Mouse (Mus musculus): Measurements from ENCODE around the gene Pgd. TPM values are rescaled to one million over a fixed set of nuclear protein-coding genes. Genes with fewer than 3 reads are reported as not detected.
"Not testable (repeated sequence)": the region's sequence is repeated elsewhere in the genome, so short reads cannot be mapped to it uniquely, and the experiment has no call there.

Pgd gene
- polyA plus RNA-seq, 1 experiment from 2014 or later: 73.5 TPM

GRCm38 (mm10) chr4:149136116-149136850 lies 30.3 kb downstream of the Pgd start:
- 69% methylated on average over 18 of the region's 18 CpGs for WGBS (ENCODE audit: insufficient replicate concordance)
- Histone ChIP-seq H3K9ac (peak overlapping the region; percentile 76), H3K36me3 (replicated peaks) (no peaks in the 10 kb centered on the region), H3K27me3 (no peaks in the 10 kb centered on the region), H3K9me3 (replicated peaks) (no peaks in the 10 kb centered on the region), H3K4me1 (replicated peaks) (peaks cover 19% of the 10 kb centered on the region), H3K4me2 (peak overlapping the region; percentile 90), H3K4me3 (replicated peaks) (peak overlapping the region; percentile 81), H3K27ac (replicated peaks) (peak overlapping the region; percentile 87)
- ATAC-seq (ENCODE audit: insufficient read depth): no peak

DNA sequence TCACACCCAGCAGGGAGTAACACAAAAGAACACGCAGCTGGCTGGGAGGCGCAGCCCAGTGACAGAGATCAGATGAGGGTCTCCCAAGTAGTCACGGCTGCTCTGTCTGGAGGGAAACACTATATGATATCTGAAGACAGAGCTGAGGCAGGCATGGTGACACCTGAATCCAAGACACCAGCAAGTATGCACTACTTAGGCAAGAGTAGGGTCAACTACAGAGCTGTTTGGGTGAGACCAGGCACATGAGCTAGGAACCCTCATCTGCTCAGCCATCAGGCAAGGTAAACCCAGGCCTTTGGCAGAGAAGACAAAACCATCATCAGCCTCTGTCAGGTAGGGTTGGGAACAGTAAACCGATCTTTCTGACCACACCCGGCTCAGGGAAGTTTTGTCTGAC lies 33.2 kb downstream of the Pgd start:
- H3K4me1 ChIP-seq (replicated peaks): peaks cover 22% of the 10 kb centered on the region
- ATAC-seq (ENCODE audit: insufficient read depth): no peak
- peaks cover 2% of the 10 kb centered on the region; the same call in 1 of the 2 replicates for H3K36me3 ChIP-seq (replicated peaks)
- H3K27ac ChIP-seq (replicated peaks): 0 out of 2 replicates have a peak overlapping the region, but pooled peaks have one; percentile 5
- no peak overlapping the region for H3K9ac ChIP-seq
- H3K9me3 ChIP-seq (replicated peaks): no peaks in the 10 kb centered on the region
- H3K27me3 ChIP-seq: no peaks in the 10 kb centered on the region
- WGBS (ENCODE audit: insufficient replicate concordance): 72% methylated on average over 5 of the region's 5 CpGs
- H3K4me2 ChIP-seq: no peak overlapping the region
- H3K4me3 ChIP-seq (replicated peaks): no peak overlapping the region

DNA sequence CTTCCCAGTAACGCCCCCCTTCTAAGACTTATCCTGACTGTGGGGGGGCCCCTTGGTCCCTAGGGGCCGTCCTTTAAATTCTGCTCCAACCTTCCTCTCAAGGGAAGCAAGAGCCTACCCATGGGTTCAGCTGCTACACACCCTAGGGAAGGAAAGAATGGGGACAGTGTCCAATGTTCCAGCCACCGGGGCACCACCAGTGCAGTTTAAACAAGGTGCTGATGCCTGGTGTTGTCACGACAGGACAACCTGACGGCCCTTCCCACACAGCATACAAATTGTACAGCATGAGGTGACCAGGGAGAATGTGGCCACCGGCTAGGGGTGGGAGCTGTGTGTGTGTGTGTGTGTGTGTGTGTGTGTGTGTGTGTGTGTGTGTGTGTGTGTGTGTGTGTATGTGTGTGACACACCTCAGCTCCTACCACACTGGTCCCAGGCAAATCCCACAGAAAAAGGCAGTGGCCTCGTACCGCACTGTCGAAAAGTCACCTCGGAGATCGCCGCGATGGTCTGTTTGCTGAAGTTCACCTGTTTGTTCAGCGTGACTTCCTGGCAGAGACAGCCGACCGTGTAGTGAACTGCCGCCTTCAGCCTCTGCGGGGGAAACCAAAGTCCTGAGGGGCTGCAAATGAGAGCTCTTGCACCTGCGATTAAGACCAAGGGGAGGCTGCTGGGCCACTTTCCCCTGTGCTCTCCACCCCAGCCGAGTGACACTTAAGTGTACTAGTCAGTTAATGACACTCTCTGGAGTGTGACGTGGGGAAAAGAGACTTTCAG lies 34.6 kb downstream of the Pgd start:
- ATAC-seq (ENCODE audit: insufficient read depth): peak; percentile 19; the same call in 1 of the 2 replicates

GRCm38 (mm10) chr4:149131021-149131752 lies 35.4 kb downstream of the Pgd start:
- Histone ChIP-seq H3K4me1 (replicated peaks) (peaks cover 10% of the 10 kb centered on the region), H3K4me2 (no peak overlapping the region), H3K27ac (replicated peaks) (no peak overlapping the region), H3K4me3 (replicated peaks) (no peak overlapping the region), H3K9ac (no peak overlapping the region), H3K36me3 (replicated peaks) (peaks cover 2% of the 10 kb centered on the region; the same call in 1 of the 2 replicates), H3K9me3 (replicated peaks) (no peaks in the 10 kb centered on the region), H3K27me3 (no peaks in the 10 kb centered on the region)
- no peak for ATAC-seq (ENCODE audit: insufficient read depth)
- 88% methylated on average over 23 of the region's 23 CpGs for WGBS (ENCODE audit: insufficient replicate concordance)

More for the DNA sequence above, 34.6 kb downstream of the Pgd start:
- Histone ChIP-seq H3K4me1 (replicated peaks) (peaks cover 18% of the 10 kb centered on the region), H3K9me3 (replicated peaks) (no peaks in the 10 kb centered on the region), H3K9ac (no peak overlapping the region), H3K4me3 (replicated peaks) (no peak overlapping the region), H3K4me2 (no peak overlapping the region), H3K27ac (replicated peaks) (peak overlapping the region; percentile 38; the same call in 1 of the 2 replicates), H3K27me3 (no peaks in the 10 kb centered on the region), H3K36me3 (replicated peaks) (peaks cover 2% of the 10 kb centered on the region; the same call in 1 of the 2 replicates)
- WGBS (ENCODE audit: insufficient replicate concordance): 76% methylated on average over 21 of the region's 21 CpGs

DNA sequence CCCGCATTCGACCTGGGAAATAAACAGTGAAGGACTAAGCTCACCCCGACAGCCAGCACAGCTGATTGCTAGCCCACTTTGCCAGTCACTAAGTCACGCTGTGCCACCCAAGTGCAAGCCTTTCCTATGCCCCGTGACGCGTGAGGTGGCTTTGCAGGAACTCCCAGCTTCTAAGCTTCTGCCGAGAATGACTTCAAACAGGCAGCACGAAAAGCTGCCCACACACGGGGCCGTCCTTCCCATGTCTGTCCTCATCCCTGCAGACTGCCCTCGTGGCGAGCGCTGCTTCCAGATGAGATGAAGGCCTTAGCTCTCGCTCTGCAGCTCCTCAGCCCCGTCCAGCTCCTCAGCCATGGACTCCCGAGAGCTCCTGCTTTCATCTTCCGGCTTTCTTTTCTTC lies 38.1 kb downstream of the Pgd start:
- Histone ChIP-seq H3K27ac (replicated peaks) (no peak overlapping the region), H3K4me2 (no peak overlapping the region), H3K36me3 (replicated peaks) (peaks cover 2% of the 10 kb centered on the region; the same call in 1 of the 2 replicates), H3K9me3 (replicated peaks) (no peaks in the 10 kb centered on the region), H3K4me3 (replicated peaks) (no peak overlapping the region), H3K4me1 (replicated peaks) (peaks cover 9% of the 10 kb centered on the region; the same call in 1 of the 2 replicates), H3K9ac (no peak overlapping the region), H3K27me3 (no peaks in the 10 kb centered on the region)
- 78% methylated on average over 18 of the region's 18 CpGs for WGBS (ENCODE audit: insufficient replicate concordance)
- no peak for ATAC-seq (ENCODE audit: insufficient read depth)

DNA sequence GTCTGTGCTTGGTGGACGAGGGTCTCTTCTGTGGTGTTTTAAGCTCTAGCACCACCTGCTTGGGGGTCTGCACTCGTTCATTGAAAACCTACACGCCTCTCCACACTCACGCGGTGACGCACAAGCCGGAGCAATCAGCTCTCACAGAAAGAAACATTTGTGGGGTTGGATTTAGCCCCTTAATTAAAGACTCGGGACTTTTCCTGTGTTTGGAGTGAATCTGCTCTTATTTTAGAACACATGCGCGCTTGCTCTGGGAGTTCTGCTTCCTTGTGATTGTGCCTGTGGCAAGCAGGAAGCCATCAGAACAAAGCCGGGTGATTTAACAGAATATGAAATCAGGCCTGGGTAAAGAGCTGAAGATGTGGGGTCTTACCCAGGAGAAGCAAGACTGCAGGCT lies 39.9 kb downstream of the Pgd start, which contains the start of gene Cort:
Gene Cort (minus strand): TSS at position 101 of the 400 bp plus-strand sequence.
- ATAC-seq (ENCODE audit: insufficient read depth): no peak
- Histone ChIP-seq H3K36me3 (replicated peaks) (peaks cover 2% of the 10 kb centered on the region; the same call in 1 of the 2 replicates), H3K27ac (replicated peaks) (no peak within 1 kb of the TSS), H3K27me3 (no peaks in the 10 kb centered on the region), H3K4me1 (replicated peaks) (0 out of 2 replicates have a peak, but pooled peaks cover 4% of the 10 kb centered on the region), H3K4me3 (replicated peaks) (no peak within 1 kb of the TSS), H3K9me3 (replicated peaks) (no peaks in the 10 kb centered on the region), H3K9ac (no peak within 1 kb of the TSS), H3K4me2 (no peak within 1 kb of the TSS)
- WGBS (ENCODE audit: insufficient replicate concordance): 73% methylated on average over 11 of the region's 11 CpGs

- Histone ChIP-seq H3K4me1 (replicated peaks) (0 out of 2 replicates have a peak, but pooled peaks cover 4% of the 10 kb centered on the region), H3K4me3 (replicated peaks) (no peak overlapping the region), H3K9ac (no peak overlapping the region), H3K9me3 (replicated peaks) (no peaks in the 10 kb centered on the region), H3K27me3 (no peaks in the 10 kb centered on the region), H3K27ac (replicated peaks) (no peak overlapping the region), H3K36me3 (replicated peaks) (peaks cover 2% of the 10 kb centered on the region; the same call in 1 of the 2 replicates), H3K4me2 (no peak overlapping the region)
- ATAC-seq (ENCODE audit: insufficient read depth): no peak
- WGBS (ENCODE audit: insufficient replicate concordance): 78% methylated on average over 6 of the region's 6 CpGs
Measured at GRCm38 (mm10) chr4:149126115-149126509, 40.5 kb downstream of the Pgd start.

GRCm38 (mm10) chr4:149125341-149126114 lies 41.0 kb downstream of the Pgd start:
- Histone ChIP-seq H3K36me3 (replicated peaks) (peaks cover 2% of the 10 kb centered on the region; the same call in 1 of the 2 replicates), H3K9me3 (replicated peaks) (no peaks in the 10 kb centered on the region), H3K4me2 (no peak overlapping the region), H3K27me3 (no peaks in the 10 kb centered on the region), H3K4me3 (replicated peaks) (no peak overlapping the region), H3K4me1 (replicated peaks) (peaks cover 5% of the 10 kb centered on the region; the same call in 1 of the 2 replicates), H3K9ac (no peak overlapping the region), H3K27ac (replicated peaks) (no peak overlapping the region)
- no peak for ATAC-seq (ENCODE audit: insufficient read depth)
- WGBS (ENCODE audit: insufficient replicate concordance): 39% methylated on average over 11 of the region's 11 CpGs

DNA sequence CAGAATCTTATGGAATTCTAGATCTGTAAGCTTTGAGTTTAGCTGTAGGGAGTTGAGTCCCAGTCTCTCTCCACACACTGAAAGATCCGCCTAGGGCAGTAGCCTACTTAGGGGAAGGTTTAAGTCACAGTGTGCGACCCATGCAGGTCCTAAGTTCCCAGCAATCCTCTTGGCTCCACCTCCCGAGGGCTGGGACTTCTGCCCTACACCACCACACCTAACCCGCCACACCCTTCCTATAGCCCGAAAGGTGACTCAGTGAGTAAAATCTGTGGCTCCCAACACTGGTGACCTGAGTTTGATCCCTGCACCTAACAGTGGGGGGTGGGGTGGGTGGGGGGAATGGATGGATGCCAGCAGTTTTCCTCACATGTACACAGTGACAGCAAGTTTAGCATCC lies 43.1 kb downstream of the Pgd start:
- no peak overlapping the region for H3K4me2 ChIP-seq
- H3K4me3 ChIP-seq (replicated peaks): no peak overlapping the region
- no peak for ATAC-seq (ENCODE audit: insufficient read depth)
- no peak overlapping the region for H3K9ac ChIP-seq
- H3K4me1 ChIP-seq (replicated peaks): peaks cover 19% of the 10 kb centered on the region; the same call in 1 of the 2 replicates
- WGBS (ENCODE audit: insufficient replicate concordance): 52% methylated on average over 5 of the region's 5 CpGs
- no peaks in the 10 kb centered on the region for H3K36me3 ChIP-seq (replicated peaks)
- no peaks in the 10 kb centered on the region for H3K9me3 ChIP-seq (replicated peaks)
- H3K27me3 ChIP-seq: no peaks in the 10 kb centered on the region
- no peak overlapping the region for H3K27ac ChIP-seq (replicated peaks)

DNA sequence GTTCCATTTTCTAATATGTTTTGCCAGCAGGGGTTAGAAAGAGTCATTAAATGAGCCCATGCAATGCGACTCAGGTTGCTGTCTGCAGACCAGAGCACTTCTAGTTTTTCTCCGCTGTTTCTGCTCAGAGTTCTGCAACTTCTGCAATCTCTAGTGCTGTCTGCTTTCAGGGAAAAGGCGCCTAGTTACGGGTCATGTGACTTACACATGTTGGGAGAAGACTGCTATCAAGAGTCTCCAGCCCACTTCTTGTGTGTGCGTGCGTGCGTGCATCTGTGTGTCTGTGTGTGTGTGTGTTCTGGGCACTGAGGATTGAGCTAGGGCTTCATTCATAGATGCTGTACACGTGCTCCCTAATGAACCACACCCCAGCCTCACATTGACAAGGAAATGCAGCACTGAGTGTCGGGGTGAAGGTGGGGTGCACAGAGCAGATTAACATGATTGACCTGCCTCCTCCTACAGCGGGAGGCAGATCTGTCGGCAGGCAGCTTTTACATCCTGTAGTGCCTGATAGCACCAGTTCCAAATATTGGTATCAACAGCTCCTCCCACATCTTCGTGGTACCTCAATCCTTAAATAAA lies 46.5 kb downstream of the Pgd start:
- peak; percentile 75 for ATAC-seq (ENCODE audit: insufficient read depth)
- not testable (repeated sequence) for H3K9ac ChIP-seq; H3K36me3 ChIP-seq (replicated peaks); H3K4me2 ChIP-seq; H3K9me3 ChIP-seq (replicated peaks); H3K27me3 ChIP-seq; H3K27ac ChIP-seq (replicated peaks); H3K4me3 ChIP-seq (replicated peaks)
- 24% methylated on average over 12 of the region's 12 CpGs for WGBS (ENCODE audit: insufficient replicate concordance)
- H3K4me1 ChIP-seq (replicated peaks): peaks cover 18% of the 10 kb centered on the region; the same call in 1 of the 2 replicates

All from liver, embryonic 15.5 days (tissue).